In the genomic region with DNA sequence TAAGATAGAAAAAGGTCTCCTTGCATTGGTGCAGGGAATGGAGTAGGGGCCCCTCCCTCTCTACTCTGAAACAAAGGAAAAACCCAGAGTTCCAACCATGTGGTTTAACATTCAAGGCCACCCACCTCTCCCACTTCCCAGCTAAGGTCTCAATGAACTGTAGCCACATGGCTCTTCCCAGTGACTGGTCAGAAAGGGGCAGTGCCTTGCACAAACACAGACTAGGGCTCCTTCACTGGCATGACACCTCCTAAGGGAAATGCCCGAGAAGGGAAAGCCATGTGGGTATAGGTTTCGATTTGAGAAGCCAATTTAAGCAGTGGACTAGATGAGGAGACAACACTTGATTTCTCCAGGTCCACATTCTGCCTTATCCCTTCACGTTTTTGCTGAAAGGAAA, we compare ENCODE assay signal across 8 mouse cellular contexts. TPM values are rescaled to one million over a fixed set of nuclear protein-coding genes. Genes with fewer than 3 reads are reported as not detected.
DNase-seq lines count a peak whose midpoint lies in the region; ATAC-seq lines count a peak whose summit lies in the region.

No protein-coding gene starts in this region.

- 36% methylated on average over 3 of the region's 3 CpGs for WGBS in limb, embryonic 15.5 days

- no peaks in the 10 kb centered on the region for H3K36me3 ChIP-seq in limb, embryonic 15.5 days

- H3K9me3 ChIP-seq in limb, embryonic 15.5 days = no peaks in the 10 kb centered on the region

- H3K4me2 ChIP-seq in limb, embryonic 15.5 days = peak overlapping the region; percentile 90

- no peak overlapping the region for H3K9ac ChIP-seq in limb, embryonic 15.5 days

- no peak overlapping the region for H3K27ac ChIP-seq in limb, embryonic 15.5 days

- H3K4me3 ChIP-seq in limb, embryonic 15.5 days = peak overlapping the region; percentile 87

- DNase-seq in cerebellum, postnatal 10 days = peak; percentile 48 to 49
- DNase-seq in cerebellum, adult 9-11 months = no peak
- peak; percentile 13 for DNase-seq in right cerebral cortex, postnatal 4 days
- DNase-seq in right cerebral cortex, postnatal 14 days = no peak
- DNase-seq in thymus, postnatal 14 days = no peak
- no peak for DNase-seq in ovary, postnatal 36 days (ENCODE audit: low spot score)

- no peak for ATAC-seq in limb, embryonic 15.5 days (ENCODE audit: insufficient number of reproducible peaks, low FRiP score, low TSS enrichment, low read depth)
- ATAC-seq in activated CD4-positive, CD25-positive, alpha-beta regulatory T cell, adult 4 months = no peak

- H3K27me3 ChIP-seq in limb, embryonic 15.5 days = no peaks in the 10 kb centered on the region

- peaks cover 43% of the 10 kb centered on the region for H3K4me1 ChIP-seq in limb, embryonic 15.5 days

RNA-seq across cellular contexts. Expression of gene Srgap2, which starts 3.4 kb away (rescaled TPM):
- polyA plus RNA-seq in limb, embryonic 15.5 days (2015; fragmentation: Nextera tagmentation; extraction: Ambion mirVana) = 17.0 and 18.6 TPM in 2 replicates
- polyA plus RNA-seq in activated CD4-positive, CD25-positive, alpha-beta regulatory T cell, adult 4 months (2017; shearing (Covaris generic)) = 10 to 100 TPM; 24.8 to 35.9 TPM

RNA-seq across cellular contexts. Expression of gene Fam72a, which starts 3.9 kb away (rescaled TPM):
- polyA plus RNA-seq in limb, embryonic 15.5 days (2015; fragmentation: Nextera tagmentation; extraction: Ambion mirVana) = 2.4 TPM in 2 replicates
- polyA plus RNA-seq in activated CD4-positive, CD25-positive, alpha-beta regulatory T cell, adult 4 months (2017; shearing (Covaris generic)) = under 1 TPM; 0.60 to 0.85 TPM

Comparison
In these comparisons a context has a peak if more than half of its experiments do, and no peak if none do; other contexts are left out.
1. DNase-seq: peak in cerebellum, postnatal 10 days (2 of 2) and right cerebral cortex, postnatal 4 days (single experiment); none in cerebellum, adult 9-11 months (single experiment), right cerebral cortex, postnatal 14 days (single experiment), thymus, postnatal 14 days (single experiment) and ovary, postnatal 36 days (single experiment).